Mouse (Mus musculus): ENCODE data around the gene Prl2b1. TPM values are rescaled to one million over a fixed set of nuclear protein-coding genes. Genes with fewer than 3 reads are reported as not detected.

Gene Prl2b1
- total RNA-seq (2023) = not detected

DNA sequence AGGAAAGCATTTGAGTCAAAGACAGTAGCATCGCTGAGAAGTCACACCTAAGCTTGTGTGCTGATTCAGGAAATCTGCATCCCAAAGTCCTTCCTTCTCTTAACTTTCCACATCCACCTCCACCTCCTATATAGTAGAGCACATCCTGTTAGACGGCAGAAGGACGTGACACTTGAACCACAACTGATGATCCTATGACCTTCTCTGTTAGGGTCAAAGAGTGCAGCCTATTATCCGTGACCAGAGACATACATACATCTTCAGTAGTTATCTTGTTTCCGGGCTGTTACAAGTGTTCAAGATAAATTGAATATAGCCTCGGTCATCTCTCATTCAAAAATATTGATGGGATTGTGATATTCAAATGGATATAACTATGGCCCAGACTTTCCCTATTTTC lies at the start of gene Prl2b1:
Gene Prl2b1, minus strand, starts transcription at position 101 of the 400 bp plus-strand sequence.

DNA sequence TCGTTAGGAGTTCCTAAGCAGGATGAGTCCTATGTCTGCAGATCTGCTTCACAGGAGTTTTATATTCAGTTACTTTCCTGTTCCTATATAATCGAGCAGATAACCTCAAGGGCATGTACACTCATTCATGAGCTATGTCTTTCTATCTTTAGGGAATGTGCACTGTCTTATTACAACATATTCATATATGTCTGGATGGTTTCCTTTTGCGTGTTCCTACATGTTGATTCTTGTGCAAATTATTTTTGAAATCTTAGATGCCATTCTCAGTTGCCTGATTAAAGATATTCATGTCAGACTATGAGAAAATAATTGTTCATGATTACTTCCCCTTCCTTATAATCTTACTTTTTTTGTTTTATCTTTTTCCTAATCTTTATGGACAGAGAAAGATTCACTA lies 47.9 kb upstream of the Prl2b1 start, which contains the start of gene Prl8a6:
Gene Prl8a6, minus strand, starts transcription at position 101 of the 400 bp plus-strand sequence.

GRCm38 (mm10) chr13:27345373-27345772 lies 45.3 kb downstream of the Prl2b1 start, which contains the start of gene Prl8a2:
Prl8a2 (plus strand) TSS chr13:27345673.

Other genes starting within 250 kb of the Prl2b1 start
- not detected for gene Prl3d3, start 234.1 kb downstream of the Prl2b1 start, total RNA-seq (2023)
- not detected for gene Prl3c1, start 194.2 kb downstream of the Prl2b1 start, total RNA-seq (2023)
- gene Prl3b1, start 149.0 kb downstream of the Prl2b1 start, total RNA-seq (2023) = not detected
- gene Prl3a1, start 131.4 kb downstream of the Prl2b1 start, total RNA-seq (2023) = not detected
- not detected for gene Prl6a1, start 78.2 kb downstream of the Prl2b1 start, total RNA-seq (2023)
- not detected for gene Prl8a2, start 45.2 kb downstream of the Prl2b1 start, total RNA-seq (2023)
- gene Prl8a6, start 47.8 kb upstream of the Prl2b1 start, total RNA-seq (2023) = not detected
- gene Prl8a8, start 122.4 kb upstream of the Prl2b1 start, total RNA-seq (2023) = not detected
- gene Prl8a9, start 173.8 kb upstream of the Prl2b1 start, total RNA-seq (2023) = not detected
- not detected for gene Prl8a1, start 191.3 kb upstream of the Prl2b1 start, total RNA-seq (2023)
- gene Prl7b1, start 219.7 kb upstream of the Prl2b1 start, total RNA-seq (2023) = not detected

All from CD4-positive naive resting alpha-beta T cell, adult 76 days (primary cell).